In genomic region chr1:164459127-164459905, GRCm38 (mm10) we compare ENCODE assay signal across 8 mouse cellular contexts. TPM values are rescaled to one million over a fixed set of nuclear protein-coding genes. Genes with fewer than 3 reads are reported as not detected.
DNase-seq lines count a peak whose midpoint lies in the region; ATAC-seq and TF ChIP-seq lines count a peak whose summit lies in the region.

No protein-coding gene starts in this region.

- peaks cover 42% of the 10 kb centered on the region for H3K4me1 ChIP-seq in forebrain, embryonic 13.5 days
- peaks cover 36% of the 10 kb centered on the region for H3K4me1 ChIP-seq in kidney, embryonic 15.5 days
- H3K4me1 ChIP-seq in midbrain, postnatal 0 days (ENCODE audit: insufficient read depth, low read length): peaks cover 13% of the 10 kb centered on the region
- H3K4me1 ChIP-seq in thymus, adult 2 months (replicated peaks; ENCODE audit: control insufficient read depth, insufficient read depth, low read length): peaks cover 45% of the 10 kb centered on the region

- no peaks in the 10 kb centered on the region for H3K9me3 ChIP-seq in forebrain, embryonic 13.5 days (replicated peaks)
- no peaks in the 10 kb centered on the region for H3K9me3 ChIP-seq in kidney, embryonic 15.5 days (replicated peaks)
- H3K9me3 ChIP-seq in midbrain, postnatal 0 days (ENCODE audit: low read length): no peaks in the 10 kb centered on the region

- no peak for TF ChIP-seq CTCF in midbrain, postnatal 0 days (IDR thresholded peaks at IDR 0.05)
- no peak for TF ChIP-seq CTCF in thymus, adult 2 months (IDR thresholded peaks at IDR 0.05; ENCODE audit: borderline replicate concordance, control insufficient read depth, extremely low read depth, insufficient read depth, low read length, poor library complexity)

- peak overlapping the region; percentile 84 for H3K4me2 ChIP-seq in forebrain, embryonic 13.5 days
- H3K4me2 ChIP-seq in kidney, embryonic 15.5 days: peak overlapping the region; percentile 86
- peak overlapping the region; percentile 75 for H3K4me2 ChIP-seq in midbrain, postnatal 0 days (ENCODE audit: low read depth, low read length, poor library complexity, severe bottlenecking)

- peaks cover 18% of the 10 kb centered on the region; the same call in 1 of the 2 replicates for H3K27me3 ChIP-seq in forebrain, embryonic 13.5 days
- H3K27me3 ChIP-seq in kidney, embryonic 15.5 days: peaks cover 45% of the 10 kb centered on the region
- no peaks in the 10 kb centered on the region for H3K27me3 ChIP-seq in midbrain, postnatal 0 days (ENCODE audit: insufficient read depth, low read length)
- no peaks in the 10 kb centered on the region for H3K27me3 ChIP-seq in thymus, adult 2 months (ENCODE audit: control insufficient read depth, insufficient read depth, low read length)

- TF ChIP-seq POLR2A in thymus, adult 2 months (IDR thresholded peaks at IDR 0.05; ENCODE audit: control insufficient read depth, extremely low read depth, insufficient read depth, low read length, poor library complexity): no peak

- no peaks in the 10 kb centered on the region for H3K36me3 ChIP-seq in forebrain, embryonic 13.5 days (ENCODE audit: poor library complexity, severe bottlenecking)
- H3K36me3 ChIP-seq in kidney, embryonic 15.5 days: no peaks in the 10 kb centered on the region
- H3K36me3 ChIP-seq in midbrain, postnatal 0 days (ENCODE audit: insufficient read depth, low read length): no peaks in the 10 kb centered on the region
- H3K36me3 ChIP-seq in thymus, adult 2 months (ENCODE audit: control insufficient read depth, insufficient read depth, low read length): no peaks in the 10 kb centered on the region

- peak; percentile 25 to 28 for DNase-seq in left cerebral cortex, postnatal 14 days (ENCODE audit: low spot score in 2 of 2)
- DNase-seq in left cerebral cortex, postnatal 4 days: no peak
- DNase-seq in midbrain, postnatal 0 days (ENCODE audit: low spot score): no peak
- DNase-seq in left cerebral cortex, adult 9 months (ENCODE audit: low spot score in 2 of 2): no peak
- no peak for DNase-seq in layer of hippocampus, adult 8-10 months (ENCODE audit: low spot score in 2 of 2)
- DNase-seq in thymus, adult 2 months: no peak

- peak overlapping the region; percentile 66 for H3K4me3 ChIP-seq in forebrain, embryonic 13.5 days
- peak overlapping the region; percentile 74 for H3K4me3 ChIP-seq in kidney, embryonic 15.5 days (replicated peaks)
- H3K4me3 ChIP-seq in midbrain, postnatal 0 days (ENCODE audit: low read depth, low read length): peak overlapping the region; percentile 83
- H3K4me3 ChIP-seq in thymus, adult 2 months (ENCODE audit: control insufficient read depth, insufficient read depth, low read length): no peak overlapping the region

- ATAC-seq in forebrain, embryonic 13.5 days: no peak
- no peak for ATAC-seq in kidney, embryonic 15.5 days (replicated peaks; ENCODE audit: low FRiP score)
- ATAC-seq in midbrain, postnatal 0 days (ENCODE audit: low FRiP score): no peak

- H3K9ac ChIP-seq in forebrain, embryonic 13.5 days: peak overlapping the region; percentile 81; the same call in 1 of the 2 replicates
- H3K9ac ChIP-seq in kidney, embryonic 15.5 days: 0 out of 2 replicates have a peak overlapping the region, but pooled peaks have one; percentile 77
- peak overlapping the region; percentile 96 for H3K9ac ChIP-seq in midbrain, postnatal 0 days (replicated peaks; ENCODE audit: low read length, poor library complexity, severe bottlenecking)

- no peak overlapping the region for H3K27ac ChIP-seq in forebrain, embryonic 13.5 days
- H3K27ac ChIP-seq in kidney, embryonic 15.5 days: peak overlapping the region; percentile 95
- H3K27ac ChIP-seq in midbrain, postnatal 0 days (ENCODE audit: low read depth, low read length): peak overlapping the region; percentile 96
- H3K27ac ChIP-seq in thymus, adult 2 months (ENCODE audit: control insufficient read depth, insufficient read depth, low read length): no peak overlapping the region

- 58% methylated on average over 12 of the region's 12 CpGs for WGBS in forebrain, embryonic 13.5 days
- 53% methylated on average over 12 of the region's 12 CpGs for WGBS in kidney, embryonic 15.5 days
- 54% methylated on average over 12 of the region's 12 CpGs for WGBS in midbrain, postnatal 0 days
- WGBS in thymus, adult 2 months: 44% methylated on average over 12 of the region's 12 CpGs

- intact Hi-C loops in left cerebral cortex, postnatal 14 days (cut with DNase I): loop anchor here (2.0 to 5.0 kb wide), 4 partner anchors 115 to 658 kb away; no protein-coding TSS in a partner anchor
- intact Hi-C loops in left cerebral cortex, postnatal 4 days (cut with DNase I): loop anchor here (5.0 to 10.0 kb wide), 6 partner anchors 128 to 663 kb away; no protein-coding TSS in a partner anchor

RNA-seq across cellular contexts. Expression of gene Atp1b1, which starts 1.2 kb away (rescaled TPM):
- 1,000 to 10,000 TPM; 1,826 to 1,842 TPM for total RNA-seq in left cerebral cortex, postnatal 14 days (2021)
- total RNA-seq in left cerebral cortex, postnatal 4 days (2021): 100 to 1,000 TPM; 722 to 767 TPM
- polyA plus RNA-seq in forebrain, embryonic 13.5 days (2015; fragmentation: Nextera tagmentation; extraction: Ambion mirVana): 34.0 and 41.6 TPM in 2 replicates
- 163 and 179 TPM in 2 replicates for polyA plus RNA-seq in kidney, embryonic 15.5 days (2015; fragmentation: Nextera tagmentation; extraction: Ambion mirVana)
- 328 and 361 TPM in 2 replicates for total RNA-seq in midbrain, postnatal 0 days (2014; rRNA removed)
- 530 and 541 TPM in 2 replicates for polyA plus RNA-seq in midbrain, postnatal 0 days (2015; fragmentation: Nextera tagmentation; extraction: Ambion mirVana)
- 1,000 to 10,000 TPM; 1,927 to 2,142 (median 1,996) TPM for total RNA-seq in layer of hippocampus, adult 8-10 months (2022)
- polyA plus RNA-seq in thymus, adult 2 months (2012; rRNA removed): 56.5 and 59.4 TPM in 2 replicates

Comparison
In these comparisons a context has a peak if more than half of its experiments do, and no peak if none do; other contexts are left out.
1. DNase-seq: peak in left cerebral cortex, postnatal 14 days (2 of 2); none in left cerebral cortex, postnatal 4 days (single experiment), midbrain, postnatal 0 days (single experiment), left cerebral cortex, adult 9 months (0 of 2), layer of hippocampus, adult 8-10 months (0 of 2) and thymus, adult 2 months (single experiment).
2. H3K27ac ChIP-seq: peak in kidney, embryonic 15.5 days (single experiment) and midbrain, postnatal 0 days (single experiment); none in forebrain, embryonic 13.5 days (single experiment) and thymus, adult 2 months (single experiment).
3. Peak in every context shown above with its lines, with median percentiles within 50 percentile points of each other: H3K4me2 ChIP-seq and H3K9ac ChIP-seq.